Mouse (Mus musculus) Patski (cell line): ENCODE results near the gene Hectd2. TPM values are rescaled to one million over a fixed set of nuclear protein-coding genes. Genes with fewer than 3 reads are reported as not detected.

ENCODE experiments used
- ATAC-seq: fragments of 100-300 bp; one replicate; pipeline ENCODE4 v1.8.0; 2021
- CTCF ChIA-PET: fragments of 350-600 bp; sonication (Branson Sonifier 250); formaldehyde crosslinking; loops from one replicate; lab custom pipeline; 2022; ENCODE audit warnings: inconsistent platforms; lab: Charles Lee
- POLR2A ChIA-PET: fragments of 350-600 bp; sonication (Branson Sonifier 250); formaldehyde crosslinking; loops from one replicate; lab custom pipeline; 2022; ENCODE audit warnings: antibody characterized with exemption, inconsistent platforms; lab: Charles Lee
- DNase-seq: peaks from one replicate; pipeline ENCODE4 v3.0.0-alpha.2; 2011; ENCODE audit warnings: low read depth, low spot score
- H3K27me3 ChIP-seq: fragments of 371-371 bp; one replicate; pipeline ENCODE4 v1.5.1; 2021
- CTCF ChIP-seq: fragments of 100-300 bp; IDR thresholded peaks from one replicate; pipeline ENCODE4 v1.5.1; 2021
- in situ Hi-C: fragments of 300-500 bp; cut with MboI; formaldehyde crosslinking; loops from 3 replicates; pipeline ENCODE4 v1.11.1; 2018; ENCODE audit warnings: low pct_unique_long_range_greater_than_20kb, mixed read lengths
- polyA plus RNA-seq: library from polyadenylated mRNA; unstranded; gene quantifications from one replicate; pipeline ENCODE4 v1.2.3, GENCODE M21; 2021

Gene Hectd2
- polyA plus RNA-seq, 1 experiment from 2014 or later: 0.60 TPM

DNA sequence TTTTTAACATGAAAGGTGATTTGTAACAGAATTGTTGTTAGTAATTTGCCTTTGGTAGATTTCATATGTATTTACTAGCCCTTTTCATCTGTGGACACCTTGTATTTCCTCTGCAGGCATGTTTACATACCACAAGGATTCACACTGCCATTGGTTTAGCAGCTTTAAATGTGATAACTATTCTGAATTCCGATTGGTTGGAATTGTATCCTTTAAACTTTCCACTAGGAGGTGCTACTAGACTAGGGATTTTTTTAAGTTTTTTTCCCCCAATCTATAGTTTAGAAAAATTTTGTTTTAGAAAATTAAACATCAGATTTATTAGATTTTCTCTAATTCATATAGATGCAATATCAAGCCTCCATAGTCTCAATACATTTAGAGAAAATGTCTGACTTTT is 51.8 kb downstream of the Hectd2 start:
- DNase-seq (no peak), ATAC-seq (no peak)
- POLR2A ChIA-PET: no interaction called here
- in situ Hi-C loops: loop anchor here (10.0 kb wide), 1 partner anchor 209 kb away; no protein-coding TSS in a partner anchor
- TF ChIP-seq CTCF: peak; percentile 32
- CTCF ChIA-PET: interaction anchor here (1.3 to 2.3 kb wide), 2 partner anchors 10 to 68 kb away, joined by 3 to 7 read pairs; no protein-coding TSS in a partner anchor
- H3K27me3 ChIP-seq: peaks cover 85% of the 10 kb centered on the region

DNA sequence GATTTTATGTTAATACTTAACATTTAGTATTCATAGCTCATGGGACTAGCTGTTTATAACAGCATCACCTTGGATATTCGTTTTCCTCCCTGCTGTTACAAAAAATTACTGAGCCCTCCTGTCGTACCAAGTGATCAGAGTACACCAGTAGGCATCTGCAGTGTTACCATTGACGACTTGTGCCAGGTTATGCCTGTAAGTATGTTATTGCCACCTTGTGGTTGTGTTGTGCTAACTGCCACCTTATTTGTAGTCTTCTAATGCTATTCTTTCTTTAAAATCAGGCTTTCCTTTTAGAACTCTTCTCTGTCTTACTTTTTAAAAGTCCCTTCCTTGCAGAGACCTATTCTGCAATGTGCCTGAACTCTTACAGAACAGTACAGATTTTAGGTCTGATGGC is 54.8 kb downstream of the Hectd2 start:
- CTCF ChIA-PET: interaction anchor here (0.9 to 1.3 kb wide), 2 partner anchors 16 to 20 kb away, joined by 3 to 4 read pairs; no protein-coding TSS in a partner anchor
- TF ChIP-seq CTCF: peak; percentile 25
- no peak for ATAC-seq
- no peak for DNase-seq
- H3K27me3 ChIP-seq: peaks cover 64% of the 10 kb centered on the region
- POLR2A ChIA-PET: no interaction called here
- in situ Hi-C loops: loop anchor here (10.0 kb wide), 1 partner anchor 206 kb away; no protein-coding TSS in a partner anchor

DNA sequence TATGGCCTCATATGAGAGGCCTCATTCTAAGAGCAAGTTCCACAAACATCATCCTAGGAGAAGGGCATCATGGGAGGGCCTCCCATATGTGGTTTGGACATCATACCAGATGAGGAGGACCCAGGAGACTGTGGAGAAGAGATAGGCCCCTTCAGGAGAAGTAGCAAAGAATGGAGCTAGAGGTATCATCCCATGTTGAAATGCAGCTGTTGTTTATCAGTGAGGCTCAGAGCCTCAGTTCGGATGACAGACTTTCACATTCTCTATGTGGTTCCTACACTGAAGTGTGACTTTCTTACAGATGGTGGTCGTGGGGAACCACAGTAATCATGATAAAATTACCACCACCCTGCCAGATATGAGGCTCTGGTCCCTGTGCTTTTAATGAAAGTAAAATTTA is 55.9 kb downstream of the Hectd2 start:
- ATAC-seq (no peak), DNase-seq (no peak)
- TF ChIP-seq CTCF: no peak
- in situ Hi-C loops: no loop called here
- ChIA-PET POLR2A (no interaction called here), CTCF (no interaction called here)
- H3K27me3 ChIP-seq: peaks cover 58% of the 10 kb centered on the region

DNA sequence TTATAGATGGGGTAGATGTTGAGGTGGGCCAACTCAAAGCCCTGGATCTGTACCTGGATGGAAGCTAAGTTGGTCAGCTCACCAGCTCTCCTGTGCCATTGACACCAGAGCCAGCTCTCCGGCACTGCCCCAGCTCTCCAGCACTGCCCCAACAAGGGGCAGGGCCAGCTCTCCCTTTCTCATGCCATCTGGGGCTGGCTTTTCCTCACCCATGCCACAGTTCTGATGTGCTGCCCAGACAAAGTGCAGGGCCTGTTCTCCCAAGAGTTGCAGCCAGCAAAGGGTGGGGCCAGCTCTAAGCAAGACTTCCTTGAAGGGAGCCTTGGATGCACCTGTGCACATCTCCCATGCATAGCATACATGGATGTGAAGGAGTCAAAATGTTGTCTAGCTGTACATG is 71.5 kb downstream of the Hectd2 start:
- ATAC-seq (no peak), DNase-seq (no peak)
- CTCF ChIA-PET: interaction anchor here (1.4 kb wide), 1 partner anchor 17 kb away, joined by 3 read pairs; no protein-coding TSS in a partner anchor
- in situ Hi-C loops: no loop called here
- POLR2A ChIA-PET: no interaction called here
- no peak for TF ChIP-seq CTCF
- H3K27me3 ChIP-seq: peaks cover 15% of the 10 kb centered on the region

DNA sequence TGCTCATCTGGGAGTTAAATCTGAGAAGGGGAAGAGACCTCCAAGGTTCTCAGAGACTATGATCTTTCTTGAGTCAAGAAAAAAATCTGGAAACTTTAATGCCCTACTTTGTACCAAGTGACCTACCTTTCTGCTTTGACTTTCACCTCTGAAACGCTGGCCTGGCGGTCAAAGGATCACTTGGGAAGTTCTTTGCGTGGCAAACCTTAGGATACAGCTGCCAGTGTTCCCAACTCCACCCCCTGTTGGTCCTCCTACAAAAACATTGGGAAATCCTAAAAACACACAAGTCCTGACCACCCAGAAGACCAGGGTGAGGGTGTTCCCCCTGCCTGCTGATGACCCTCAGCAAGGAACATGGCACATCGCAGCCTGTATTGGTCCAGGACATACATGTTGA is 72.4 kb downstream of the Hectd2 start:
- POLR2A ChIA-PET: no interaction called here
- ATAC-seq (no peak), DNase-seq (no peak)
- in situ Hi-C loops: no loop called here
- TF ChIP-seq CTCF: no peak
- CTCF ChIA-PET: no interaction called here
- peaks cover 6% of the 10 kb centered on the region for H3K27me3 ChIP-seq

DNA sequence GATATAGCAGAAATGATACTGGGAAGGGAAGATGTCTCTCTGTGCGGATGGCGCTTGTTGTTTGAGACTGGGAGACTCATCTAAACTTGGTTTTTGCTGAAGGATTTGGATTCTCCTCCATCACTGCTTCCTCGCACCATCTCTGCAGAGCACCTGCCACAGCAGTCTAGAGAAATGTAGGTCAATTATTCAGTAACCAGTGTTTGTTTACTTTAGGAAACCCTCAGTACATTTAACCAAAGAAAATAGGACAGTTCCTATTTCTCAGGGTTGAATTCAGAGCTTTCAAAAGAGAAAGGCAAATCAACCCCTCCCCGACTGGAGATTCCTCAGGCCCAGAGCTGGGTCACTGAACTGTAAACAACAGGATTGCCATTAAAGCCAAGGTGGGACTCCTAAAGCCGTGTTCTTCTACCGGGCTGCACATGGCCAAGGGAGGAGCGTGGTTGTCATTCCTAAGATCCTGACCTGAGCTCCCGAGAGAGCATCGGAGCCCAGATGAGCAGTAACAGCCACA is 75.0 kb downstream of the Hectd2 start:
- CTCF ChIA-PET: no interaction called here
- peak; percentile 27 for ATAC-seq

DNA sequence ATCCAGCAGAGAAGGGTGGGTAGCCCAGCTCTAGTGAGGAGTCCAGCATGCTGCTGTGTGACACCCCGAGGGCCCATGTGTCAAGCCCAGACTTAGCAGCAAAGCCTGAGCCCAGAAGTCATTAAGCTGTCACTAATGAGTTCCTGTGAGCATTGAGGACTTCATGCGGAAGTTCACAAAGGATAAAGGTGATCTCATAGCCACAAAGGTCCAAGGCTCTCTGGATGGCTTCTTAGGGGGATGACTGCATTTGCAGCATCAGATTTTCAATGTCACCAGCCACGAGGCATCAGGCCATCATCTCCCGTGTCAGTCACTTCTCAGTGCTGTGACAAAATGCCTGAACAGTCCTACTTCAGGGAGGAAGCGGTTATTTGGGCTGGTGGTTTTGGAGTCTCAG is 75.9 kb downstream of the Hectd2 start:
- in situ Hi-C loops: no loop called here
- DNase-seq: no peak
- ChIA-PET CTCF (interaction anchor here (1.8 kb wide), 1 partner anchor 9 kb away, joined by 6 read pairs; no protein-coding TSS in a partner anchor), POLR2A (no interaction called here)
- ATAC-seq: no peak
- TF ChIP-seq CTCF: no peak
- peaks cover 4% of the 10 kb centered on the region for H3K27me3 ChIP-seq

More for the DNA sequence above, 75.0 kb downstream of the Hectd2 start:
- peaks cover 4% of the 10 kb centered on the region for H3K27me3 ChIP-seq
- TF ChIP-seq CTCF: no peak
- in situ Hi-C loops: no loop called here
- DNase-seq: no peak
- POLR2A ChIA-PET: no interaction called here

DNA sequence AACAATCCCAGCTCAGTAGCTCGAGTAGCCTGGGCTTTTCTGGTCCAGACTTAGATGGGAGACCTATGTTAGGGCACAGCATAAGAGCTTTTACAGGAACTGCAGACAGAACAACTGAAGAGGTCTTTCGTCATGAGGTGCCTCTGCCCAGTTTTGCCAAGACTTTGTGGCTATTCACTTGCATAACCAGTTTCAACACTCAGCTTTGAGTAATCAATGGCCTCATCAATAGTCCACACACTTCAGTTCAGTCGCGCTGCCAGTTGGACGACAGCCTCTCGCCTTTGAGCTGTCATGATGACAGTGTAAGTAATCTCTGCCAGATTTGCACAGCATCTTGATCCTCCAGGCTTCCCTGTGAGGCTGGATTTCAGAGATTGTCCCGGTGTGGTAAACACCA is 80.3 kb downstream of the Hectd2 start:
- no peaks in the 10 kb centered on the region for H3K27me3 ChIP-seq
- no peak for TF ChIP-seq CTCF
- ATAC-seq: no peak
- in situ Hi-C loops: no loop called here
- ChIA-PET POLR2A (no interaction called here), CTCF (no interaction called here)
- no peak for DNase-seq

DNA sequence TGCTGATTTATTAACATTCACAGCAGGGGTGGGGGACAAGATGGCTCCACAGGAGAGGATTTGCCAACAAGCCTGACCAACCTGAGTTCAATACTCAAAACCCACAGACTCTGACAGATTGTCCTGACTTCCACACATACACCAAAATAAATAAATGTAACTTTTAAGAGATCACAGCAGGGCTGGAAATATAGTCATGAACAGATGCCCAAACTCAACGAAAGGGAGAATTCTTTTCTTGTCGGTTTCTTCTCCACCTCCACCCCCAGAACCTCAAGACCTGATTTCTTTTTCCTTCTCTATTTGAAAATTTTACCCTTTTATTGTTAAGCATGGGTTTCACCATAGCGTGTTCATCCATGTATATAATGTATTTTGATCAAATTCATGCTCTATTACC is 82.8 kb downstream of the Hectd2 start:
- no peaks in the 10 kb centered on the region for H3K27me3 ChIP-seq
- in situ Hi-C loops: no loop called here
- no peak for DNase-seq
- CTCF ChIA-PET: interaction anchor here (1.4 kb wide), 1 partner anchor 18 kb away, joined by 3 read pairs; no protein-coding TSS in a partner anchor
- TF ChIP-seq CTCF: no peak
- POLR2A ChIA-PET: no interaction called here
- no peak for ATAC-seq

DNA sequence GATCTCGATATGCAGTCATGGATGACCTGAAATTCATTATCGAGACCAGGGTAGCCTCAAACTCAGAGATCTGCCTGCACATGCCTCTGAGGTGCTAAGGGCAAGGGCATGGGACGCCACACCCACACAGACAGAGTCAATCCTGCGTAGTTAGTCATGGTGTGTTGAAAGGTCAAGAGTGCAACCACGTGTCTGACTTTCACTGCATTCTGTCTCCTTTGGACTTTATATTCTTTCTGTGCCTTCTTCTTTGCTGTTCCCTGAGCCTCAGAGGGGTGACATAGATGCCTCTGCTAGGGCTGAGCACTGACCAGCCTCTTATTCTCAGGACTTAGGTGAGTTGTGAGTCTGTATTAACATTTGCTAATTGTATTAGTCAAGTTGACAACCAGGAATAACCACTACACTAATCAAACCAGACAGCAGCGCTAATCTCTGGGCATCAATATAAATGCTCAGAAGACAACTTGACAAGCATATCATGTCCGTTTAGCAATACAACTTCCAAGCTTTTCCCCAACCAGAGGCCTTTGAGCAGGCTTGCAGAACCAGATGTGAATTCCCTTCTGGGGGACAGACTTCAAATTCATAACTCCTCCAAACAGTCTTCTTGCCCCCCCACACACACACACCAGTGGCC is 83.6 kb downstream of the Hectd2 start:
- ChIA-PET POLR2A (no interaction called here), CTCF (interaction anchor here (1.4 kb wide), 2 partner anchors 18 to 20 kb away, joined by 3 to 4 read pairs; no protein-coding TSS in a partner anchor)
- H3K27me3 ChIP-seq: no peaks in the 10 kb centered on the region
- in situ Hi-C loops: no loop called here
- DNase-seq: no peak
- ATAC-seq: no peak
- no peak for TF ChIP-seq CTCF

DNA sequence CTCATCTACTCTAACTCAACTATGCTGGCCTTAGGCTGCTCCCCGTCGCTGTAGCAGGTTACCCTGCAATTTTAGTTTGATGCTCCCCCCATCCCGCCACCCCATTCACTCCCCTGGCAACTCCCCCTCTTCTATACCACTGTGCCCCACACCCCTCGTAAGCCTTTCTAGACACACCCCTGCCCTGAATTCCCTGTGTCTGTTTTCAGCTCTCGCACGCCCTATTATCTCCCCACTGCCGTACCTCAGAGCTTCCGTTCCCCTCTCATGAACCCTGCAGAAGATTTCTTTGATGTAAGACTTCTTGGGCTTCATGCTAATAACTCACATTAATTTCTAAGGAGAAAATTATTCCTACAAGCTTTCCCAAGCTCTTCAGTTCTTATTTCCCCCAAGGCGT is 84.6 kb downstream of the Hectd2 start:
- H3K27me3 ChIP-seq: no peaks in the 10 kb centered on the region
- no peak for DNase-seq
- no peak for TF ChIP-seq CTCF
- POLR2A ChIA-PET: no interaction called here
- ATAC-seq: no peak
- CTCF ChIA-PET: interaction anchor here (1.4 kb wide), 1 partner anchor 21 kb away, joined by 4 read pairs; no protein-coding TSS in a partner anchor
- in situ Hi-C loops: no loop called here
